Mouse (Mus musculus) midbrain, embryonic 10.5 days (tissue): Measurements from ENCODE around the gene Htr6. TPM values are rescaled to one million over a fixed set of nuclear protein-coding genes. Genes with fewer than 3 reads are reported as not detected.

Source experiments
- DNase-seq: peaks from one replicate; pipeline ENCODE4 v3.0.0-alpha.2; 2017; ENCODE audit warnings: low spot score
- H3K27ac ChIP-seq: fragments of 300-500 bp; sonication (generic); replicated peaks from 2 replicates; pipeline ENCODE4 v1.5.1; 2016; ENCODE audit warnings: mild to moderate bottlenecking
- H3K27me3 ChIP-seq: fragments of 300-500 bp; sonication (generic); 2 replicates; pipeline ENCODE4 v1.6.1; 2016; ENCODE audit warnings: low read depth, mild to moderate bottlenecking; ENCODE audit not compliant: poor library complexity, severe bottlenecking
- H3K36me3 ChIP-seq: fragments of 300-500 bp; sonication (generic); 2 replicates; pipeline ENCODE4 v1.6.1; 2016; ENCODE audit warnings: mild to moderate bottlenecking, moderate library complexity
- H3K4me1 ChIP-seq: fragments of 300-500 bp; sonication (generic); 2 replicates; pipeline ENCODE4 v1.6.1; 2016
- H3K4me3 ChIP-seq: fragments of 300-500 bp; sonication (generic); 2 replicates; pipeline ENCODE4 v1.5.1; 2016; ENCODE audit warnings: mild to moderate bottlenecking, moderate library complexity
- H3K9me3 ChIP-seq: fragments of 300-500 bp; sonication (generic); replicated peaks from 2 replicates; pipeline ENCODE4 v1.6.1; 2016; ENCODE audit warnings: mild to moderate bottlenecking
- WGBS: fragments of 180-500 bp; shearing (Covaris S2); methylation state at CpG from one replicate; pipeline ENCODE4 v1.1.7; 2016; 5-methylcytosine and 5-hydroxymethylcytosine counted together
- polyA plus RNA-seq: library from polyadenylated mRNA; unstranded; fragments of >200 nt; fragmentation: Nextera tagmentation; extraction: Ambion mirVana; gene quantifications from 2 replicates; pipeline ENCODE4 v1.2.1, GENCODE M21; 2016

Gene Htr6
- polyA plus RNA-seq, 1 experiment from 2014 or later: not detected

- no peaks in the 10 kb centered on the region for H3K4me1 ChIP-seq
- H3K4me3 ChIP-seq: no peak overlapping the region
- no peak overlapping the region for H3K27ac ChIP-seq
- no peaks in the 10 kb centered on the region for H3K27me3 ChIP-seq
- no peak for DNase-seq
- WGBS: 93% methylated on average over 11 of the region's 11 CpGs
- H3K9me3 ChIP-seq: peaks cover 4% of the 10 kb centered on the region; the same call in 1 of the 2 replicates
- H3K36me3 ChIP-seq: no peaks in the 10 kb centered on the region
Measured at GRCm38 (mm10) chr4:139013281-139013680, 62.1 kb downstream of the Htr6 start.

DNA sequence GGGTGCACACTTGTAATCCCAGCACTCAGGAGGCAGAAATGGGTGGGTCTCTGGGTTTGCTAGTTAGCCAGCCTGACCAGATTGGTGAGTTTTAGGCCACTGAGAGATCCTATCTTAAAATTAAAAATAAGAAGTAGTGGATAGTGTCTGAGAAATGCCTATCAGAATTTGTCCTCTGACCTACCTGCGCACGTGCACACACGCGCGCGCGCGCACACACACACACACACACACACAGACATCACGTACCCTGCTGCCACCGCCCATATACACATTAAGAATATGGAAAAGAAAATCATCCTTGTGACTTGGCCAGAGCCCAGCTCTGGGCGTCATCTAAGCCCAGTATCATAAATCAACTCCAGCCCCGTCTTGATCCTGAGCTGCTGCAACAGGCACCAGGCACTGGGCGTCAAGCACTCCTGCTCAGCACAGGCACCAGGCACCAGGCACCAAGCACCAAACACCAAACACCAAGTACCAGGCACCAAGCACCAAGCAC, 64.1 kb downstream of the Htr6 start:
- no peak for DNase-seq
- H3K27ac ChIP-seq: no peak overlapping the region
- no peaks in the 10 kb centered on the region for H3K36me3 ChIP-seq
- WGBS: 96% methylated on average over 13 of the region's 13 CpGs
- no peaks in the 10 kb centered on the region for H3K27me3 ChIP-seq
- peaks cover 4% of the 10 kb centered on the region; the same call in 1 of the 2 replicates for H3K9me3 ChIP-seq
- peaks cover 10% of the 10 kb centered on the region for H3K4me1 ChIP-seq
- no peak overlapping the region for H3K4me3 ChIP-seq

Other genes with a start within 250 kb of the Htr6 start
- 0.22 and 0.37 TPM in 2 replicates for gene Pla2g5, start 212.1 kb downstream of the Htr6 start, polyA plus RNA-seq
- gene Gm13030, start 201.6 kb downstream of the Htr6 start, polyA plus RNA-seq: not detected in 2 replicates
- gene Pla2g2e, start 197.6 kb downstream of the Htr6 start, polyA plus RNA-seq: not detected in 2 replicates
- 2.1 and 3.0 TPM in 2 replicates for gene Otud3, start 161.6 kb downstream of the Htr6 start, polyA plus RNA-seq
- not detected in 2 replicates for gene Rnf186, start 108.5 kb downstream of the Htr6 start, polyA plus RNA-seq
- 0.87 and 0.98 TPM in 2 replicates for gene Tmco4, start 102.7 kb downstream of the Htr6 start, polyA plus RNA-seq
- gene Nbl1, start 17.4 kb upstream of the Htr6 start, polyA plus RNA-seq: 8.7 and 14.8 TPM in 2 replicates
- 359 and 362 TPM in 2 replicates for gene Minos1, start 55.5 kb upstream of the Htr6 start, polyA plus RNA-seq
- 330 and 349 TPM in 2 replicates for gene Capzb, start 117.3 kb upstream of the Htr6 start, polyA plus RNA-seq
- 15.9 and 16.1 TPM in 2 replicates for gene Pqlc2, start 235.1 kb upstream of the Htr6 start, polyA plus RNA-seq
- gene Akr7a5, start 235.2 kb upstream of the Htr6 start, polyA plus RNA-seq: 99.7 and 103 TPM in 2 replicates